Mouse (Mus musculus) neural tube, embryonic 13.5 days (tissue): Measurements from ENCODE around the gene Gns. TPM values are rescaled to one million over a fixed set of nuclear protein-coding genes. Genes with fewer than 3 reads are reported as not detected.

Source experiments
- ATAC-seq: fragments of 200-750 bp; cut with Nextera tagmentation; 2 replicates; pipeline ENCODE4 v1.8.0; 2017; ENCODE audit warnings: low read depth, mild to moderate bottlenecking, moderate TSS enrichment, moderate library complexity
- H3K27ac ChIP-seq: fragments of 300-500 bp; sonication (generic); replicated peaks from 2 replicates; pipeline ENCODE4 v1.5.1; 2015; ENCODE audit warnings: moderate library complexity, mild to moderate bottlenecking, inconsistent platforms
- H3K27me3 ChIP-seq: fragments of 300-500 bp; sonication (generic); 2 replicates; pipeline ENCODE4 v1.6.1; 2015; ENCODE audit warnings: mild to moderate bottlenecking, inconsistent platforms
- H3K36me3 ChIP-seq: fragments of 300-500 bp; sonication (generic); 2 replicates; pipeline ENCODE4 v1.6.1; 2015; ENCODE audit warnings: mild to moderate bottlenecking, inconsistent platforms
- H3K4me1 ChIP-seq: fragments of 300-500 bp; sonication (generic); replicated peaks from 2 replicates; pipeline ENCODE4 v1.6.1; 2015; ENCODE audit warnings: inconsistent platforms
- H3K4me2 ChIP-seq: fragments of 300-500 bp; sonication (generic); 2 replicates; pipeline ENCODE4 v1.6.1; 2015; ENCODE audit warnings: inconsistent platforms, mild to moderate bottlenecking, moderate library complexity
- H3K4me3 ChIP-seq: fragments of 300-500 bp; sonication (generic); 2 replicates; pipeline ENCODE4 v1.5.1; 2015; ENCODE audit warnings: mild to moderate bottlenecking, inconsistent platforms
- H3K9ac ChIP-seq: fragments of 300-500 bp; sonication (generic); 2 replicates; pipeline ENCODE4 v1.6.1; 2015; ENCODE audit warnings: moderate library complexity, mild to moderate bottlenecking, inconsistent platforms
- H3K9me3 ChIP-seq: fragments of 300-500 bp; sonication (generic); 2 replicates; pipeline ENCODE4 v1.6.1; 2016; ENCODE audit warnings: inconsistent platforms
- WGBS: fragments of 180-500 bp; shearing (Covaris S2); methylation state at CpG from one replicate; pipeline ENCODE4 v1.1.7; 2015; 5-methylcytosine and 5-hydroxymethylcytosine counted together
- polyA plus RNA-seq: library from polyadenylated mRNA; unstranded; fragments of >200 nt; fragmentation: Nextera tagmentation; extraction: Ambion mirVana; gene quantifications from 2 replicates; pipeline ENCODE4 v1.2.1, GENCODE M21; 2015

Gene Gns
- polyA plus RNA-seq, 1 experiment from 2014 or later, result 46.7 TPM

DNA sequence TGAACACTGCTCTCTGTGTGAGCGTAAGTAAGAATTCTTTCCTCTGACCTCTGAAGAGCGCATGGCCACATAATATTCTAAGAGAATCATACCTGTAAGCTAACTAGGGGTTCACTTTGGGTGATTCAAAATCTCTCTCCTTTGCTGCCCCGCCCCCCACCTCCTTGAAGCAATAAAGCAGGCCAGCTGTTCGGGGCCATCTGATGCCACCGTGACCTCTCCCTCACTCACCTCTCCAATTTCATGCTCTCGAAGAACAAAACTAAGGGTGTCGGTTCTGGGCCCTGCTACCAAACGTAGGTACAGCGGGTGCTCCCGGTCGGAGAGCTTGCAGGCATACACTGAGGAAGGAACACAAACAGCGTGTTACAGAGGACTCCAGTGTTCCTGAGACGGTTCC is 49.2 kb downstream of the Gns start:
- Histone ChIP-seq H3K9me3 (no peaks in the 10 kb centered on the region), H3K9ac (no peak overlapping the region), H3K4me2 (no peak overlapping the region), H3K27me3 (no peaks in the 10 kb centered on the region), H3K4me1 (peaks cover 13% of the 10 kb centered on the region), H3K4me3 (no peak overlapping the region), H3K36me3 (peaks cover 12% of the 10 kb centered on the region), H3K27ac (no peak overlapping the region)
- no peak for ATAC-seq
- WGBS, result 77% methylated on average over 13 of the region's 13 CpGs

DNA sequence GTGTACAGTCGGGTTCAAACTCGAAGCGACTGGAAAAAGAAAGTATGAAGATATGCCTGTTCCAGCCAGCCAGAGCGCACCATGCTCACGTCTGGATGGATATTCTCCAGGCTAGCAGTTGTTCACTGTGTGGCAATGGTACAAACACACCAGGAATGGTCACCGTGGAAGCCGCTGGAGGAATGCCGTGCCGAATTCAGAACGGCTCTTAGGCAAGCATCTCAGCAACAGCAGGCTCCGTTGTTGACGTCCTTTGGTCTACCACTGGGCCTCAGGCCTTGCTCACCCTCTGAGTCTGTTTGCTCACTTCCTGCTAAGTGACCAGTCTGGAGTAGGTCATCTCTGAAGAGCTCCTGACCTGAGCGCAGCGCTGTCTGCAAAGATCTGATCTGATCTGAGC is 53.9 kb downstream of the Gns start:
- Histone ChIP-seq H3K27me3 (no peaks in the 10 kb centered on the region), H3K9me3 (no peaks in the 10 kb centered on the region), H3K27ac (no peak overlapping the region), H3K4me2 (no peak overlapping the region), H3K4me1 (peaks cover 49% of the 10 kb centered on the region), H3K36me3 (0 out of 2 replicates have a peak, but pooled peaks cover 2% of the 10 kb centered on the region), H3K9ac (no peak overlapping the region), H3K4me3 (no peak overlapping the region)
- no peak for ATAC-seq
- 78% methylated on average over 14 of the region's 14 CpGs for WGBS

DNA sequence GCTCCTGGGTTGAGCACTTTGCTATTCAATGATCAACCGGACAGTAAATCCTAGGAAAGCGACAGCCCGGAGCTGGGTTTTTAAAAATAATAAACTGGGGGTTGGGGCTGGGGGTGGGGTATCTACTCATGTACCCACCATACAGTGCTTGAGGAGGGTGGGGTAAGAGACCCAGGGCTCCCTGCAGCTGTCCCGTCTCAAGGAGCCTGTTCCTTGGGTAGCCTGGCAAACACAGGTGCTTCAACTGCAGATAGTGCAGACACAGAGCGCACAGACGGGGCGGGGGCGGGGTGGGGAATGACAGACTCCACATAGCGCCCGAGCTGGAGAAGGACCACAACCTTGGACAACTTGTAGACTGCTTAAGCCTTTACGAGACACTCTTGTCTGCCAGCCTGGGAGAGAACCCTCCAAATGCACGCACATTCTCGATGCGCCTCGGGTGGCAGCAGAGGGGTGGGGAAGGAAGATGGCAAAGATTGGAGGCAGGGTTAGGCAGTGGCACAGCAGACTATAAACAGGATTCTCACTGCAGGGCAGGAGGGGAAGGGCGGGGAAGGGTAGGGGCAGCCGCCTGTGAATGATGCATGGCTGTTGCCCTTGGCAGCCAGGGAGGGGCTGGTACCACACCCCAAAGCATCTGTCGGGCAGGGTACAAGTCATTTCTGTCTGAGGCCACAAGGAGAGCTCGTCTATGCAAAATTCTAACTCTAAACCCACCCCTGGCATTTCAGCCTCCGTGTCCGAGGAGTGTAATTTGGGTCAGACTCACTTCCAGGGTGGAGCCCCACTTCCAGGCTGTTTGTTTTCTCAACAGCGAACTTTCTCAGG is 55.0 kb downstream of the Gns start:
- no peaks in the 10 kb centered on the region for H3K9me3 ChIP-seq
- H3K9ac ChIP-seq, result no peak overlapping the region
- H3K4me3 ChIP-seq, result no peak overlapping the region
- peak; percentile 45; the same call in 1 of the 2 replicates for ATAC-seq
- H3K27ac ChIP-seq, result peak overlapping the region; percentile 33; the same call in 1 of the 2 replicates
- H3K27me3 ChIP-seq, result no peaks in the 10 kb centered on the region
- peaks cover 56% of the 10 kb centered on the region for H3K4me1 ChIP-seq
- H3K4me2 ChIP-seq, result no peak overlapping the region
- H3K36me3 ChIP-seq, result no peaks in the 10 kb centered on the region
- WGBS, result 40% methylated on average over 22 of the region's 22 CpGs

GRCm38 (mm10) chr10:121421023-121421422 is 56.1 kb downstream of the Gns start:
- Histone ChIP-seq H3K4me2 (no peak overlapping the region), H3K36me3 (no peaks in the 10 kb centered on the region), H3K27me3 (no peaks in the 10 kb centered on the region), H3K9me3 (no peaks in the 10 kb centered on the region), H3K27ac (no peak overlapping the region), H3K4me3 (no peak overlapping the region), H3K9ac (no peak overlapping the region), H3K4me1 (peaks cover 56% of the 10 kb centered on the region)
- no peak for ATAC-seq
- WGBS, result 49% methylated on average over 9 of the region's 9 CpGs

DNA sequence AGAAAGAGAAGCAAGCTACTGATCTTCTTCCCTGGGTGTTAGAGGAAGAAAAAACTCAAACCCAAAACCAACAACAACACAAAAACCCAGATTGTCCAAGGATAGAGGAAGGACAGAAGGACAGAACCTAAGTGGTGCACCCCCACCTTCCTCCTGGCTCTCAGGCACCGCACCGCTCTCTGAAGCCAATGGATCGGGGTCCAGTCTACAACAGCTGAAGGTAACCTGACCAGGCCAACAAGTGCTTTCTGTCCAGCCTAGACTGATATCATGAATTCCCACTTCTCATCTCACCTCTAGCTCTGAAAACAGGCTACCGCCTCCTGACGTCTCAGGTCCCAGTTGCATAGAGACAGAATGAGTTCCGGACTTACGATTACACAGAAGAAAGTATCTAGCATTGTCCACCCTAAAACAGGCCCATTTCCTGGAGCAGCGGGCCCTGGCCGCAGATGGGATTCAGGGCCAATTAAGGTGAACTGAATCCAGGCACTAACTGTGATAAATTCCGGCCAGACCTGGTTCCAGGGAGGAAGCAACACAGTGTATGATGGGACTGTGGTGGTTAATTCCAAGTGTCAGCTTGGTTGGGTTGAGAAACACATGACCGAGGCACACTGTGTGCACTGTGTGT is 56.9 kb downstream of the Gns start:
- no peak overlapping the region for H3K9ac ChIP-seq
- H3K27me3 ChIP-seq, result no peaks in the 10 kb centered on the region
- no peak for ATAC-seq
- no peak overlapping the region for H3K4me2 ChIP-seq
- no peaks in the 10 kb centered on the region for H3K9me3 ChIP-seq
- 94% methylated on average over 11 of the region's 11 CpGs for WGBS
- H3K36me3 ChIP-seq, result no peaks in the 10 kb centered on the region
- peaks cover 53% of the 10 kb centered on the region for H3K4me1 ChIP-seq
- no peak overlapping the region for H3K27ac ChIP-seq
- H3K4me3 ChIP-seq, result no peak overlapping the region

- H3K4me1 ChIP-seq, result peaks cover 51% of the 10 kb centered on the region
- 92% methylated on average over 6 of the region's 6 CpGs for WGBS
- no peak overlapping the region for H3K4me3 ChIP-seq
- H3K27ac ChIP-seq, result no peak overlapping the region
- no peak for ATAC-seq
- H3K27me3 ChIP-seq, result no peaks in the 10 kb centered on the region
- H3K9me3 ChIP-seq, result no peaks in the 10 kb centered on the region
- H3K36me3 ChIP-seq, result no peaks in the 10 kb centered on the region
- no peak overlapping the region for H3K4me2 ChIP-seq
- no peak overlapping the region for H3K9ac ChIP-seq
These were observed 57.4 kb downstream of the Gns start for GRCm38 (mm10) chr10:121422294-121422693.

DNA sequence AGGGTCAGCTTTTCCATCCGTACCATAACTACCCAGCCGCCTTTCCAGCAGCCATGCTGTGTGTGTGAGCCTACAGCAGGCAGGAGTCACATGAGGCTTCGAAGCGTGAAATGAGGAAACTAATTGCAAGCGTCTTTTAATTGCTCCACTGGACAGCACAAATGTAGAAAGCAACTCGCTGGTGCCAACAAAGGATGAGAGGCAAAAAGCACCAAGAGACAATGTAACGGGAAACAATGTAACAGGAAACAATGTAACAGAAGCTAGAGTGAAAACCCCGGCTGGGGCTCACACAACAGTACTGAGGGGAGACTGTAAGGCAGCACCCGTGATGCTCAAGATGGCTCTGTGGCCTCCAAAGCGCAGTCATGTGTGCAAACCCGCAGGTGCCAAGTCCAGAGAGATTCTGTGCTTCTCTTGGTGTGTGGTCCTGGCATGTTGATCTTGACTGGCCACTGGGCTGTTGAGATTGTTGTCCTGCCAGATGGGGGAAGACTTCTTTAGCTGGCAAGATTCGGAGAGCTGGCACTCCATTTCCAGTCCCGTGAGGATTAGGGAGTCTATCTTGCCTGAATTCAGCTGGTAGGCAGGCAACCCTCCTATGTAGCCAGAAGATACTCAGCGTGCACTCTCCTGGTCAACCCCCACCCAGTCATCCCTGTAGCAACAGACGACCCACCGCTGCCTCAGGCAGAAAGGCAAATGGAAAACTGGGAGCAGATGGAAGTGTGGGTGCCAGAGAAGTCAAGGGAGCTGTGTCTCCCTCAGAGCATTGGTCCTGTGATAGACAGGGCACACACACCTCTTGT is 58.9 kb downstream of the Gns start:
- H3K9me3 ChIP-seq, result no peaks in the 10 kb centered on the region
- H3K36me3 ChIP-seq, result no peaks in the 10 kb centered on the region
- no peaks in the 10 kb centered on the region for H3K27me3 ChIP-seq
- ATAC-seq, result peak; percentile 23; the same call in 1 of the 2 replicates
- H3K9ac ChIP-seq, result peak overlapping the region; percentile 42; the same call in 1 of the 2 replicates
- peaks cover 50% of the 10 kb centered on the region for H3K4me1 ChIP-seq
- peak overlapping the region; percentile 88 for H3K27ac ChIP-seq
- no peak overlapping the region for H3K4me3 ChIP-seq
- H3K4me2 ChIP-seq, result peak overlapping the region; percentile 4; the same call in 1 of the 2 replicates
- 34% methylated on average over 16 of the region's 16 CpGs for WGBS

DNA sequence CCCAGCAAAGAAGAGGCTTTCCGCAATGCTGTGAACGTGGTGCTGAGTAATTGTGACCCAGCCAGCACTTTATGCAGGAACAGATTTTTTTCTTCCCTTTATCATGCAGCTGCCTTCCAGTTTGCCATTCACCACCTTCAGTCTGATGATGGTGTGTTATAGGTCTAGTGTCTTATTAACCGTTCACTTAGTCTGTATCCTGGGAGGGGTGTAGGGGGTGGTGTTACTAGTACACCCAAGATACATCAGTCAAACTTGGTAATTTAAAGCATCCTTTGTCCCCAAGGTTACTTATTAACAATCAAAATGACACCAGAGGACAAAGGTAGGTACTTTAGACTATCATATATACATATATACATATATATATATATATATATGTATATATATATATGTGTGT is 59.6 kb downstream of the Gns start:
- H3K4me2 ChIP-seq, result no peak overlapping the region
- H3K4me1 ChIP-seq, result peaks cover 49% of the 10 kb centered on the region
- H3K9ac ChIP-seq, result no peak overlapping the region
- no peaks in the 10 kb centered on the region for H3K27me3 ChIP-seq
- no peaks in the 10 kb centered on the region for H3K9me3 ChIP-seq
- ATAC-seq, result no peak
- WGBS, result 63% methylated on average over 3 of the region's 3 CpGs
- H3K4me3 ChIP-seq, result no peak overlapping the region
- H3K27ac ChIP-seq, result peak overlapping the region; percentile 88
- no peaks in the 10 kb centered on the region for H3K36me3 ChIP-seq

GRCm38 (mm10) chr10:121425079-121425478 is 60.2 kb downstream of the Gns start:
- no peak overlapping the region for H3K27ac ChIP-seq
- no peak overlapping the region for H3K4me3 ChIP-seq
- H3K4me1 ChIP-seq, result peaks cover 49% of the 10 kb centered on the region
- 89% methylated on average over 5 of the region's 5 CpGs for WGBS
- ATAC-seq, result no peak
- no peaks in the 10 kb centered on the region for H3K36me3 ChIP-seq
- H3K9ac ChIP-seq, result no peak overlapping the region
- no peak overlapping the region for H3K4me2 ChIP-seq
- H3K9me3 ChIP-seq, result no peaks in the 10 kb centered on the region
- H3K27me3 ChIP-seq, result no peaks in the 10 kb centered on the region

GRCm38 (mm10) chr10:121425506-121426025 is 60.7 kb downstream of the Gns start:
- H3K27ac ChIP-seq, result no peak overlapping the region; the same call in 1 of the 2 replicates
- H3K4me1 ChIP-seq, result peaks cover 49% of the 10 kb centered on the region
- WGBS, result 85% methylated on average over 14 of the region's 14 CpGs
- no peak for ATAC-seq
- H3K4me2 ChIP-seq, result no peak overlapping the region
- H3K36me3 ChIP-seq, result no peaks in the 10 kb centered on the region
- no peak overlapping the region for H3K9ac ChIP-seq
- no peak overlapping the region for H3K4me3 ChIP-seq
- H3K27me3 ChIP-seq, result no peaks in the 10 kb centered on the region
- H3K9me3 ChIP-seq, result no peaks in the 10 kb centered on the region

- Histone ChIP-seq H3K9ac (no peak overlapping the region), H3K4me1 (peaks cover 47% of the 10 kb centered on the region), H3K4me2 (no peak overlapping the region), H3K27ac (no peak overlapping the region), H3K36me3 (no peaks in the 10 kb centered on the region), H3K9me3 (no peaks in the 10 kb centered on the region), H3K4me3 (no peak overlapping the region), H3K27me3 (no peaks in the 10 kb centered on the region)
- no peak for ATAC-seq
- 37% methylated on average over 5 of the region's 5 CpGs for WGBS
These were observed 61.7 kb downstream of the Gns start for GRCm38 (mm10) chr10:121426458-121427070.
